Mouse (Mus musculus) E14TG2a.4 (cell line): ENCODE measurements at regions not wholly inside any gene's neighbourhood (a gene's known extent, or its start where the extent isn't known, plus 50 kb on each side); places are given as distances from the start of the nearest gene placed in this dataset.

Source experiments
- CTCF ChIP-seq: conservative IDR thresholded peaks from 2 replicates; pipeline ENCODE4 v1.5.1; 2014; ENCODE audit warnings: low read length
- NANOG ChIP-seq: IDR thresholded peaks from 2 replicates; pipeline ENCODE4 v1.6.1; 2014; ENCODE audit warnings: borderline replicate concordance, low read length, mixed read lengths

GRCm38 (mm10) chr7:70117930-70118922 lies 248.3 kb downstream of the Nr2f2 start:
- TF ChIP-seq CTCF, result no peak
- no peak for TF ChIP-seq NANOG
